Mouse (Mus musculus): ENCODE results near the gene Rab6a. TPM values are rescaled to one million over a fixed set of nuclear protein-coding genes. Genes with fewer than 3 reads are reported as not detected.
A peak's percentile ranks its signal among the peaks of the same experiment; 100 is the strongest.

Gene Rab6a
- polyA plus RNA-seq, 1 experiment from 2014 or later = 287 TPM

DNA sequence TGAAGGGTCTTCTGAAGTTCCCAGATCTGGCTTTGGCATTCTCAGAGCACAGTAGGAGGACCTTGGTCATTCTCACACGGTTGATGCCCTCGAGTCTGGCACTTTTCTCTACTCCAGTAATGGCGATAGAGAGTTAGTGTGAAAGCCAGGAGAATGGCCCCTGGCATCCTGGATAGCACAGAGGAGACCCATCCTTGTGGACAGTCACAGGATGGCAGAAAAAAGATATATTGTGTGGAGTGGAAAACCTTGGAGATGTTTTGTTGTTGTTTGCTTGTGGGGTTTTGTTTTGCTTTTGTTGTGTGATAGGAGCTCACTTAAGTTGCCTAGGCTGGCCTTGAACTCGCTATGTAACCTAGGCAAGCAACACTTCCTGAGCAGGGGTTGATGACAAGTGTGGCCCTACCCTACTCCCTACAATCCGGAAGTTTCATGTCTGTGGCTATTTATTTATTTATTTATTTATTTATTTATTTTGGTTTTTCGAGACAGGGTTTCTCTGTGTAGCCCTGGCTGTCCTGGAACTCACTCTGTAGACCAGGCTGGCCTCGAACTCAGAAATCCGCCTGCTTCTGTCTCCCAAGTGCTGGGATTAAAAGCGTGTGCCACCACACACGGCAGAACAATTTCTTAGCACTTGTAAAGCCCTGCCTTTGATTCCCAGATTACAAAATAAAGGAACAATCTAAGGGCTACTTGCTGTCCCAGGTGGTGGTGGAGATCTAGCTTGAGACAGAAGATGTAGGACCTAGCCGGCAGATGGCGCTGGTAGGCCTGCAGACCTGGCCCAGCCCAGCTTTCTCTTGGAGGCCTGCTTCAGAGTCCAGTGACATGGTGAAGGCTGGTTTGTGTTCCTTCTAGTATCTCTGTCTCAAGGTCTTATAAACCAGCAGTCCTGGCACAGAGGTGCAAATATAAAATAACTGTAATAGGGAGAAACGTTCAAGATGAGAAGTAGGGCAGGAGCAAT lies 78.1 kb downstream of the Rab6a start:
- H3K4me2 ChIP-seq = no peak overlapping the region
- H3K9ac ChIP-seq (replicated peaks) = no peak overlapping the region
- WGBS = 45% methylated on average over 13 of the region's 13 CpGs
- no peaks in the 10 kb centered on the region for H3K27me3 ChIP-seq (replicated peaks)
- H3K9me3 ChIP-seq (replicated peaks) = no peaks in the 10 kb centered on the region
- H3K4me1 ChIP-seq = no peaks in the 10 kb centered on the region
- peak; percentile 87 for ATAC-seq (ENCODE audit: low FRiP score)
- no peaks in the 10 kb centered on the region for H3K36me3 ChIP-seq
- no peak overlapping the region for H3K27ac ChIP-seq (replicated peaks)
- no peak overlapping the region for H3K4me3 ChIP-seq (replicated peaks)

- Histone ChIP-seq H3K27me3 (replicated peaks) (no peaks in the 10 kb centered on the region), H3K4me1 (no peaks in the 10 kb centered on the region), H3K36me3 (no peaks in the 10 kb centered on the region), H3K27ac (replicated peaks) (no peak overlapping the region), H3K4me2 (no peak overlapping the region), H3K4me3 (replicated peaks) (no peak overlapping the region), H3K9ac (replicated peaks) (no peak overlapping the region), H3K9me3 (replicated peaks) (no peaks in the 10 kb centered on the region)
- no peak for ATAC-seq (ENCODE audit: low FRiP score)
- WGBS = 83% methylated on average over 7 of the region's 7 CpGs
Measured at GRCm38 (mm10) chr7:100688471-100688870, 81.3 kb downstream of the Rab6a start.

Other genes starting within 250 kb of the Rab6a start
- gene C2cd3, start 235.2 kb upstream of the Rab6a start, polyA plus RNA-seq (2015; fragmentation: Nextera tagmentation; extraction: Ambion mirVana) = 15.9 and 17.0 TPM in 2 replicates
- 142 and 165 TPM in 2 replicates for gene Ppme1, start 235.1 kb upstream of the Rab6a start, polyA plus RNA-seq (2015; fragmentation: Nextera tagmentation; extraction: Ambion mirVana)
- not detected in 2 replicates for gene Ucp3, start 134.4 kb upstream of the Rab6a start, polyA plus RNA-seq (2015; fragmentation: Nextera tagmentation; extraction: Ambion mirVana)
- 71.5 and 149 TPM in 2 replicates for gene Ucp2, start 114.1 kb upstream of the Rab6a start, polyA plus RNA-seq (2015; fragmentation: Nextera tagmentation; extraction: Ambion mirVana)
- gene Dnajb13, start 92.5 kb upstream of the Rab6a start, polyA plus RNA-seq (2015; fragmentation: Nextera tagmentation; extraction: Ambion mirVana) = 3.5 and 3.7 TPM in 2 replicates
- gene Coa4, start 70.3 kb upstream of the Rab6a start, polyA plus RNA-seq (2015; fragmentation: Nextera tagmentation; extraction: Ambion mirVana) = 15.3 and 16.9 TPM in 2 replicates
- 82.6 and 85.3 TPM in 2 replicates for gene Mrpl48, start 891 bp downstream of the Rab6a start, polyA plus RNA-seq (2015; fragmentation: Nextera tagmentation; extraction: Ambion mirVana)
- 31.0 and 33.9 TPM in 2 replicates for gene Plekhb1, start 55.0 kb downstream of the Rab6a start, polyA plus RNA-seq (2015; fragmentation: Nextera tagmentation; extraction: Ambion mirVana)
- 108 and 119 TPM in 2 replicates for gene Fam168a, start 99.2 kb downstream of the Rab6a start, polyA plus RNA-seq (2015; fragmentation: Nextera tagmentation; extraction: Ambion mirVana)